Mouse (Mus musculus) liver, postnatal 0 days (tissue): ENCODE results near the gene Ppif. TPM values are rescaled to one million over a fixed set of nuclear protein-coding genes. Genes with fewer than 3 reads are reported as not detected.

Experiments used
- ATAC-seq: fragments of 200-750 bp; cut with Nextera tagmentation; 2 replicates; pipeline ENCODE4 v1.8.0; 2017; ENCODE audit warnings: mild to moderate bottlenecking, moderate library complexity
- DNase-seq: peaks from one replicate; pipeline ENCODE4 v3.0.0-alpha.2; 2016
- H3K27ac ChIP-seq: fragments of 300-500 bp; sonication (generic); 2 replicates; pipeline ENCODE4 v1.5.1; 2014; ENCODE audit warnings: antibody characterized with exemption, moderate library complexity, mild to moderate bottlenecking, low read depth
- H3K27me3 ChIP-seq: fragments of 300-500 bp; sonication (generic); 2 replicates; pipeline ENCODE4 v1.6.1; 2014; ENCODE audit warnings: low read length, control low read depth, mixed read lengths; ENCODE audit not compliant: insufficient read depth
- H3K36me3 ChIP-seq: fragments of 300-500 bp; sonication (generic); replicated peaks from 2 replicates; pipeline ENCODE4 v1.6.1; 2014; ENCODE audit warnings: mild to moderate bottlenecking, control low read depth, low read length, moderate library complexity, mixed read lengths; ENCODE audit not compliant: insufficient read depth
- H3K4me1 ChIP-seq: fragments of 300-500 bp; sonication (generic); 2 replicates; pipeline ENCODE4 v1.6.1; 2014; ENCODE audit warnings: antibody characterized with exemption, mild to moderate bottlenecking, control low read depth; ENCODE audit not compliant: insufficient read depth
- H3K4me2 ChIP-seq: fragments of 300-500 bp; sonication (generic); 2 replicates; pipeline ENCODE4 v1.6.1; 2014; ENCODE audit warnings: low read depth, mild to moderate bottlenecking, low read length, moderate library complexity, mixed read lengths
- H3K4me3 ChIP-seq: fragments of 300-500 bp; sonication (generic); 2 replicates; pipeline ENCODE4 v1.5.1; 2014; ENCODE audit warnings: low read depth, low read length
- H3K9ac ChIP-seq: fragments of 300-500 bp; sonication (generic); replicated peaks from 2 replicates; pipeline ENCODE4 v1.6.1; 2014; ENCODE audit warnings: mild to moderate bottlenecking, moderate library complexity
- H3K9me3 ChIP-seq: fragments of 300-500 bp; sonication (generic); 2 replicates; pipeline ENCODE4 v1.6.1; 2016; ENCODE audit warnings: mild to moderate bottlenecking, control low read depth, low read length, mixed read lengths
- CTCF ChIP-seq: sonication (generic); IDR thresholded peaks from 2 replicates; pipeline ENCODE4 v1.5.1; 2016; ENCODE audit warnings: antibody characterized with exemption, low read depth
- EP300 ChIP-seq: IDR thresholded peaks from 2 replicates; pipeline ENCODE4 v1.6.1; 2016; ENCODE audit warnings: antibody characterized with exemption, low read depth, mild to moderate bottlenecking
- WGBS: fragments of 180-500 bp; shearing (Covaris S2); extraction: QIAGEN DNeasy Blood & Tissue Kit; methylation state at CpG from one replicate; pipeline ENCODE4 v1.1.7; 2014; ENCODE audit not compliant: insufficient replicate concordance; 5-methylcytosine and 5-hydroxymethylcytosine counted together
- polyA plus RNA-seq: library from polyadenylated mRNA; unstranded; fragments of >200 nt; fragmentation: Nextera tagmentation; extraction: Ambion mirVana; gene quantifications from 2 replicates; pipeline ENCODE4 v1.2.1, GENCODE M21; 2015

Gene Ppif
- polyA plus RNA-seq, 1 experiment from 2014 or later: 36.0 TPM

DNA sequence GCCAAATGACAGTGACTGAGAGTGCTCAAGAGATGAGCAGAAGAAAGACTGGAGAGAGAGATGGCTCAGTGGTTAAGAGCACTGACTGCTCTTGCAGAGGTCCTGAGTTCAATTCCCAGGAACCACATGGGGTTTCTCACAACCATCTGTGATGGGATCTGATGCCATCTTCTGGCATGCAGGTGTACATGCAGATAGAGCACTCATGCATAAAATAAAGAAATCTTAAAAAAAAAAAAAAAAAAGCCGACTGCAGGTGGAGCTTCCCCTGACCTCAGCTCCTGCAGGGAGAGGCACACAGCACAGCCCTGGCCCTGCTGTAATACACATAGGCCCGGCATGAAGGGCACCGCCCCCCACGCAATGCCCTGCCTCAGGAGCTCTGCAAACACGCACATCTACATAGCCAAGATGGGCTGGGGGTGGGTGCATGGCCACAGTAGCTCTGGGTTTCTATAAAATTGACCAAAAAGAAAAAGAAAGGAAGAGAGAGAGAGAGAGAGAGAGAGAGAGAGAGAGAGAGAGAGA lies 48.0 kb downstream of the Ppif start:
- H3K36me3 ChIP-seq: peaks cover 10% of the 10 kb centered on the region
- no peaks in the 10 kb centered on the region for H3K27me3 ChIP-seq
- peaks cover 38% of the 10 kb centered on the region for H3K4me1 ChIP-seq
- no peak for DNase-seq
- H3K9me3 ChIP-seq: no peaks in the 10 kb centered on the region
- no peak overlapping the region for H3K4me3 ChIP-seq
- 56% methylated on average over 5 of the region's 5 CpGs for WGBS
- H3K9ac ChIP-seq: no peak overlapping the region
- ATAC-seq: no peak
- H3K27ac ChIP-seq: no peak overlapping the region
- no peak overlapping the region for H3K4me2 ChIP-seq
- TF ChIP-seq EP300 (no peak), CTCF (peak; percentile 38)

- 71% methylated on average over 5 of the region's 5 CpGs for WGBS
- Histone ChIP-seq H3K4me2 (no peak overlapping the region), H3K36me3 (peaks cover 14% of the 10 kb centered on the region; the same call in 1 of the 2 replicates)
Measured at GRCm38 (mm10) chr14:25742943-25743342, 49.0 kb downstream of the Ppif start.

DNA sequence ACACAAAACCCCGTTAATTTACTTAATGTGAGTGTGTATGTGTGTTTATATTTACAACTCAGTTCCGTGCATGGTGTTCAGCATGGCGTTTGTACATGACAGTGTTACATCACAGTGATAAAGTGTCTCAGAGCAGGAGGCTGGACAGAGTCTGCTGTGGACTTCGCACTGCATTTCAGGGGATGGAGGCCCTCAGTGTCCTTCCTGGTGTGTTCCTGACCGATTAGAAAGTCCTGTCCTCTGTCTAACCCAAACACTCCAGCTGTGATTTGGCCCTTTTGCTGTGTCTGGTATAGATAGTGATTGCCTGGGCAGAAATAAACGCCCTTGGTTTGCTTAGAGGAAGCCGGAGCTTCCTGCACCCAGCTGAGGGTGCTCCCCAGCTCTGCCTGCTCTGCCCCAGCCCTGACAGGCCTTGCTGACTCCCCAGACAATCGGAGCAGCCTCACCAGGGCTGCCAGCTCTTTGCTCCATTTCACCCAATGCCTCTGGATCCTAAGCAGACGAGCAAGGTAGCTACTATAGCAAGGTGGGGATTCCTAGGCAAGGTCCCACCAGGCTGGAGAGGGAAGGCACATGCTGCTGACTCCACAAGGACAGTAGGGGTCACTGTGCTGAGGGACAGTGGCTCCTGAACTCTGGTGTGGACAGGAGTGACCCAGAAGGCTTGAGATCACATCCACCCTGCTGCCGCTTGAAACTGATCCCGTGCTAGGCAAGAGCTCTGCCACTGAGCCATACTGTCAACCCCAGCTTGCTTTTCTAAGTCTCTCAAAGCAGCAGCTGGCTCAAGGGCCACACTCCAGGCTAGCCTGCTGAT lies 51.6 kb downstream of the Ppif start:
- H3K36me3 ChIP-seq: peaks cover 14% of the 10 kb centered on the region
- H3K4me1 ChIP-seq: peaks cover 43% of the 10 kb centered on the region
- TF ChIP-seq EP300 (peak; percentile 59), CTCF (peak; percentile 52)
- H3K27ac ChIP-seq: peak overlapping the region; percentile 83
- ATAC-seq (peak; percentile 77), DNase-seq (peak; percentile 54)
- peak overlapping the region; percentile 34; the same call in 1 of the 2 replicates for H3K4me2 ChIP-seq
- H3K9me3 ChIP-seq: no peaks in the 10 kb centered on the region
- 19% methylated on average over 11 of the region's 11 CpGs for WGBS
- H3K4me3 ChIP-seq: no peak overlapping the region
- H3K9ac ChIP-seq: no peak overlapping the region
- no peaks in the 10 kb centered on the region for H3K27me3 ChIP-seq

More at GRCm38 (mm10) chr14:25742943-25743342, 49.0 kb downstream of the Ppif start:
- DNase-seq (no peak), ATAC-seq (no peak)
- TF ChIP-seq CTCF (no peak), EP300 (no peak)
- Histone ChIP-seq H3K9me3 (no peaks in the 10 kb centered on the region), H3K27ac (no peak overlapping the region), H3K4me3 (no peak overlapping the region), H3K4me1 (peaks cover 40% of the 10 kb centered on the region), H3K9ac (no peak overlapping the region), H3K27me3 (no peaks in the 10 kb centered on the region)

DNA sequence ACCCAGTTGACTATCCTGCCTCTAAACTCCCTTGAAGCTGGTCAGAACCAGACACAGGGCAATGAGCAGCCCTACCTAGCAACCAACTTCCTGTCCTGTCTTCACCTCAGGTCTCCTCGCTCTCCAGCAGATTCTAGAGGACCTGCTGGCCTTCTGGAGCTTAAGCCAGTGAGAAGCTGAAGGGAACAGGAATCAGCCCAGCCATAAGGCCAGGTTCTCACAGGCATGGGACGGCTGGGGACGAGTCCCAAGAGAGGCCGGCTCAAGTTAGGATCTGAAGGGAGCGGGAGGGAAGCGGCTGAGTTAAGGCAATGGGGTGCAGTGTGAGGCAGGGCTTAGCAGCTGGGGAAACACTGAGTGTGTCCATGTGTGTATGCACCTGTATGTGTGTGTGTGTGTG lies 52.4 kb downstream of the Ppif start:
- ATAC-seq: no peak
- no peaks in the 10 kb centered on the region for H3K27me3 ChIP-seq
- H3K4me1 ChIP-seq: peaks cover 45% of the 10 kb centered on the region
- 88% methylated on average over 6 of the region's 6 CpGs for WGBS
- no peak overlapping the region for H3K4me3 ChIP-seq
- TF ChIP-seq CTCF (no peak), EP300 (no peak)
- H3K36me3 ChIP-seq: peaks cover 15% of the 10 kb centered on the region
- H3K27ac ChIP-seq: peak overlapping the region; percentile 83
- H3K9ac ChIP-seq: no peak overlapping the region
- H3K4me2 ChIP-seq: no peak overlapping the region
- no peaks in the 10 kb centered on the region for H3K9me3 ChIP-seq
- no peak for DNase-seq

GRCm38 (mm10) chr14:25746971-25747945 lies 53.3 kb downstream of the Ppif start:
- TF ChIP-seq EP300 (no peak), CTCF (no peak)

More at GRCm38 (mm10) chr14:25746971-25747945, 53.3 kb downstream of the Ppif start:
- Histone ChIP-seq H3K27ac (peak overlapping the region; percentile 83), H3K36me3 (peaks cover 15% of the 10 kb centered on the region), H3K4me1 (peaks cover 43% of the 10 kb centered on the region), H3K4me3 (no peak overlapping the region), H3K27me3 (no peaks in the 10 kb centered on the region), H3K9ac (no peak overlapping the region), H3K9me3 (no peaks in the 10 kb centered on the region), H3K4me2 (peak overlapping the region; percentile 6; the same call in 1 of the 2 replicates)
- 66% methylated on average over 21 of the region's 21 CpGs for WGBS
- DNase-seq (peak; percentile 61), ATAC-seq (peak; percentile 34)
